Mouse (Mus musculus) neural tube, embryonic 15.5 days (tissue): ENCODE measurements at regions not wholly inside any gene's neighbourhood (a gene's known extent, or its start where the extent isn't known, plus 50 kb on each side); places are given as distances from the start of the nearest gene placed in this dataset.

Experiments
- ATAC-seq: fragments of 200-750 bp; cut with Nextera tagmentation; 2 replicates; pipeline ENCODE4 v1.8.0; 2017; ENCODE audit warnings: mild to moderate bottlenecking, moderate TSS enrichment, moderate library complexity; ENCODE audit not compliant: low FRiP score
- H3K27ac ChIP-seq: fragments of 300-500 bp; sonication (generic); replicated peaks from 2 replicates; pipeline ENCODE4 v1.5.1; 2015; ENCODE audit warnings: mild to moderate bottlenecking, inconsistent platforms
- H3K27me3 ChIP-seq: fragments of 300-500 bp; sonication (generic); replicated peaks from 2 replicates; pipeline ENCODE4 v1.6.1; 2015; ENCODE audit warnings: inconsistent platforms
- H3K36me3 ChIP-seq: fragments of 300-500 bp; sonication (generic); 2 replicates; pipeline ENCODE4 v1.6.1; 2015; ENCODE audit warnings: inconsistent platforms
- H3K4me1 ChIP-seq: fragments of 300-500 bp; sonication (generic); 2 replicates; pipeline ENCODE4 v1.6.1; 2015; ENCODE audit warnings: inconsistent platforms
- H3K4me2 ChIP-seq: fragments of 300-500 bp; sonication (generic); 2 replicates; pipeline ENCODE4 v1.6.1; 2015; ENCODE audit warnings: inconsistent platforms, mild to moderate bottlenecking, moderate library complexity
- H3K4me3 ChIP-seq: fragments of 300-500 bp; sonication (generic); replicated peaks from 2 replicates; pipeline ENCODE4 v1.5.1; 2015; ENCODE audit warnings: mild to moderate bottlenecking, inconsistent platforms
- H3K9ac ChIP-seq: fragments of 300-500 bp; sonication (generic); replicated peaks from 2 replicates; pipeline ENCODE4 v1.6.1; 2015; ENCODE audit warnings: mild to moderate bottlenecking, inconsistent platforms
- H3K9me3 ChIP-seq: fragments of 300-500 bp; sonication (generic); replicated peaks from 2 replicates; pipeline ENCODE4 v1.6.1; 2016; ENCODE audit warnings: inconsistent platforms
- WGBS: fragments of 180-500 bp; shearing (Covaris S2); methylation state at CpG from one replicate; pipeline ENCODE4 v1.1.7; 2015; ENCODE audit warnings: mixed read lengths; 5-methylcytosine and 5-hydroxymethylcytosine counted together

DNA sequence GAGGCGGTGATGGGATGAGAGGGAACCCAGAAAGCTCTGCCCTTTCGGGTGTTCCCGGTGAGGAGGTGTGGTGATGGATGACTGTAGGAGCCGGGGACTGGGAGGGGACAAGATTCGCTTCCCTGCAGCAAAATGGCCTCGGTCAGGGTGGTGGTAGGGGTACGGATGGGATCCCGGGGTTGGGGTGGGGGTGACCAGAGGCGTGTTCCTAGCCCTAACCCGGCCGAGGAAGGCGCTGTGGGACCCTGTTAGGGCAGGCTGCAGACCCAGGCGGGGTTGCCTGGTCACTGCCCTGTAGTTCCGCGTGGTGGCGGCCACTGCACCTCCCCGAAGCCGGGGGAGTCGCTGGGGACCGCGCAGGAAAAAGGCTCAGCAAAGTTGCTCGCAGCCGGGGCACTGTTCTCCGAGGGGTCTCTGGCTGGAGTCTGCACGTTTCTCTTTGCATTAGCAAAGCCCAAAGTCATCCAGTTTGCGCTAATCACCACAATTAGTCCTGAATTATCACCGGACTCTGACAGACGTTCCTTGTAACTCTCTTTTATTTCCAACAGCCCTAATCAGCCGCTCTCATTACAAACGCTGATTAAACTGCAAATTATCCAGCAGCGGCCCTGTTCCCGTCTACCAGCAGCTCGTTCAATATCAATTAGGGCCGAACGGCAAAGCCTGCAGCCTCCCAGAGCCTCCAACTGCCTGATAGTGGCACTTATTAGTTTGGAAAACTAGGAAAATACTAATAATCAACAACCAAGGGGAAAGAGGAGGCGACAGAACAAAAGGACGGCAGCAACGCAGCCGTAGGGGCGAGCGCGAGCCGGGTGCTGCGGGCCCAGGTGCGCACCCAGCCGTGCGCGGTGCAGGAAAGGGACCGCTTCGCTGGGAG is 78.8 kb upstream of the Tbca start:
- Histone ChIP-seq H3K4me3 (peak overlapping the region; percentile 4), H3K4me1 (peaks cover 18% of the 10 kb centered on the region), H3K36me3 (no peaks in the 10 kb centered on the region), H3K4me2 (peak overlapping the region; percentile 50), H3K9me3 (no peaks in the 10 kb centered on the region), H3K27ac (0 out of 2 replicates have a peak overlapping the region, but pooled peaks have one; percentile 24), H3K9ac (no peak overlapping the region), H3K27me3 (peaks cover 88% of the 10 kb centered on the region)
- ATAC-seq: peak; percentile 62; the same call in 1 of the 2 replicates
- under 1% methylated on average over 49 of the region's 50 CpGs for WGBS

DNA sequence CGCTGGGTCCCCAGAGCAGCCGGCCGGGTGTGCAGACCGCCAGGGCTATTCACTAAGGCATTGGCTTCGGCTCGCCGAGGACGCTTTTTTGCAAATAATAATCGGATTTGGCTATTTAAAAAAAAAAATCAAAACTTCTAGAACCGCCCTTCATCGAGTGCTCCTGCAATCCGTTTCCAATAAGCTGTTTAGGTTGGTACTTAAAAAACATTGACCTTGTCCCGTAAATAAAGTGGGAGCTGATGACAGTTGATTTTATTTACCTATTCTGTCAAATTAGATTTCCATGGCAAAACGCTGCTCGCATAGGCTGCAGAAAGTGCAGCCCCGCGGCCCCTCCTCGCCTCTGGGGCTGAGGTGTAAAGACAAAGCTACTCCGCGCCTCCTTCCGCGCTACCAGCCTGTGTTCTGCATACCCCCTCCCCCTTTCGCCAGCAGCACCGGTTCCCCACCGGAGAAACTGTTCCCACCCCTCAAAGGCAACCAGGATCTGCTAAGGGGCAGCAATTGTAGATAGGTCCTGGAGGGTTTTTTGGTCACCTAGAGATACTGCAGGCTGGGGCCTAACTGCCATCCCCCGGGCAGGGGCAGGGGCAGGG is 78.0 kb upstream of the Tbca start:
- Histone ChIP-seq H3K27me3 (peaks cover 86% of the 10 kb centered on the region), H3K4me3 (peak overlapping the region; percentile 4), H3K9ac (no peak overlapping the region), H3K4me1 (peaks cover 18% of the 10 kb centered on the region), H3K27ac (0 out of 2 replicates have a peak overlapping the region, but pooled peaks have one; percentile 24), H3K4me2 (peak overlapping the region; percentile 50), H3K36me3 (no peaks in the 10 kb centered on the region), H3K9me3 (no peaks in the 10 kb centered on the region)
- WGBS: 2% methylated on average over 26 of the region's 26 CpGs
- ATAC-seq: no peak

DNA sequence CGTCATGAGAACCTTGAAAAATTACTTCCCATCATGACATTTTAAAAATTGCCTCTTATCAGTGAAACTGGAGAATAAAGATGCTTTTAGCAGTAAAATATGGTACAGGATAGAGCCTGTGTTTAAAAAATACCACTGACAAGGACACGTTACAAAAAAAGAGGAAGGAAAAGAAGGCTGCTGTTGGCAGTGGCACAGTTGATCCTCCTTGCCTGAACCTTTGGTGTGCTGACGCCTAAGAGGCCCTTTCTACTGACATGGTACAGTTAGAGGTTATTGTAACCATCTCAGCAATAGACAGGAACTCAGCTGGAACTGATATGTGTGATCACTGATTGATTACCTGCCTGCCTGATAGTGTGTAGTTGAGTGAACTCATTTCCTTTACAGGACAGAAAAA is 75.3 kb upstream of the Tbca start:
- Histone ChIP-seq H3K9ac (no peak overlapping the region), H3K4me2 (no peak overlapping the region), H3K4me3 (no peak overlapping the region), H3K36me3 (no peaks in the 10 kb centered on the region), H3K9me3 (no peaks in the 10 kb centered on the region), H3K27ac (no peak overlapping the region), H3K27me3 (peaks cover 70% of the 10 kb centered on the region), H3K4me1 (peaks cover 13% of the 10 kb centered on the region)
- no peak for ATAC-seq
- WGBS: 65% methylated on average over 3 of the region's 3 CpGs

DNA sequence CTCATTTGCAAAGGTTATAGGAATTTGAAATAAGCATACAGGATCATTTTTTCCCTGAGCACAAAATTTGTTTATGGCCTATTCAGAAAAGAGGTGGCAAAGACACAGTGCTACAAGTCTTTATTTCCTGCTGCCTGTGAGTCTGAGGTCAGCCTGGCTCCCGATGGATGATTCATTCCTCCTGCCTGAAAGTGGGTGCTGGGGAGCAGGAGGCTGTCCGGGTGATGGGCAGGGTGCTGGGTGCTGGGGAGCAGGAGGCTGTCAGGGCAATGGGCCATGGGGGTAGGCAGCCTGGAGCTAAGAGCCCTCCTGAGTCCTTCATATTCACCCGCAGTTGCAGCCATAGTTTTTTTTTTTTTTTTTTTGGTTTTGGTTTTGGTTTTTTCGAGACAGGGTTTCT is 67.1 kb upstream of the Tbca start:
- Histone ChIP-seq H3K4me1 (no peaks in the 10 kb centered on the region), H3K9ac (no peak overlapping the region), H3K9me3 (no peaks in the 10 kb centered on the region), H3K4me3 (no peak overlapping the region), H3K27ac (no peak overlapping the region), H3K27me3 (peaks cover 2% of the 10 kb centered on the region; the same call in 1 of the 2 replicates), H3K4me2 (no peak overlapping the region), H3K36me3 (no peaks in the 10 kb centered on the region)
- no peak for ATAC-seq
- WGBS: 79% methylated on average over 4 of the region's 4 CpGs
